Mouse (Mus musculus) megakaryocyte progenitor cell, adult 5-6 weeks (primary cell): Measurements from ENCODE around the gene Epha8. TPM values are rescaled to one million over a fixed set of nuclear protein-coding genes. Genes with fewer than 3 reads are reported as not detected.

Experiments used
- ATAC-seq: replicated peaks from 2 replicates; pipeline ENCODE4 v1.8.0; 2016; ENCODE audit warnings: mild to moderate bottlenecking, moderate TSS enrichment, inconsistent platforms; ENCODE audit not compliant: poor library complexity
- total RNA-seq, 2 experiments: library from RNA; stranded (forward) in 1 of 2; stranded (reverse) in 1 of 2; fragments of 157-497, 149-512 nt in 1 of 2; fragments of 200-1000 nt in 1 of 2; gene quantifications; 2 replicates each; pipeline versions ENCODE4 v1.2.3 to v1.2.4; 2015 to 2017

Epha8 gene
- total RNA-seq, 2 experiments from 2014 or later, result not detected

DNA sequence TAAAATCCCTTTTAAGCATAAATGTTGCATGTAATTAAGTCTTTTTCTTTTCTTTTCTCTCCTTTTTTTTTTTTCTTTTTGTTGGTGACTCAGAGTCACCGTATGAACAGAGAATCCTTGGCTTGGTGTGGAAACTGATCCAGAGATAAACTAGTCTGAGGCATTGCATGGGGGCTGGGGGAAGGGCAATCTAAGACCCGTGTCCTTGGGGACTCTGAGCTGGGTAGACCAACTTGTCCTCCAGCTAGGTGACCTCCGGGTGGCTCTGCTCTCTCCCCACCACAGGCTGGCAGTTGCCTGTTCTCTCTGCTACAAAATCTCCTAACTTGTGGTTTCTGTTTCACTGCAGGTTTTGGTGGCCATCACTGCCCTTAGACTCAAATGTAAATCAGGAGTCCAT lies 3.5 kb upstream of the Epha8 start:
- no peak for ATAC-seq

- no peak for ATAC-seq
Observed at GRCm38 (mm10) chr4:136954562-136954961, 2.1 kb downstream of the Epha8 start.

GRCm38 (mm10) chr4:136949266-136949989 lies 7.2 kb downstream of the Epha8 start:
- ATAC-seq, result no peak

DNA sequence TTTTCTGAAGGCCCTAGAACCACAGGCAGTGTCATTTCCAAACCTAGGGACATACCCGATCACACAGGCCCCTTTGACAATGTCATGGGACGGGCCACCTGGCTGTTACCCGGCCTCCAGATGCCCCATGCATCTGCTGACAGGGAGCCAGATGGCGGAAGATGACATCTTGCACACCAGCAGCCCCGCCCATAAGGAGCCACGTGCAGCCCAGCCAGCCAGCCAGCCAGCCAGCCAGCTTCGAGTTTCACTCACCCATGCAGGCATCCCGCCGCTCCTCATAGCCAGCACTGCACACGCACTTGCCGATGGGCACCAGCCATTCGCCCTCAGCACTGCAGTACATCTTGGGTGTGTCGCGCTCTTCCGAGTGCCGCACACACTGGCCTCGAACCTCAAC lies 11.2 kb downstream of the Epha8 start:
- ATAC-seq, result no peak

GRCm38 (mm10) chr4:136944558-136945350 lies 11.9 kb downstream of the Epha8 start:
- no peak for ATAC-seq

GRCm38 (mm10) chr4:136943175-136943574 lies 13.4 kb downstream of the Epha8 start:
- ATAC-seq, result no peak

DNA sequence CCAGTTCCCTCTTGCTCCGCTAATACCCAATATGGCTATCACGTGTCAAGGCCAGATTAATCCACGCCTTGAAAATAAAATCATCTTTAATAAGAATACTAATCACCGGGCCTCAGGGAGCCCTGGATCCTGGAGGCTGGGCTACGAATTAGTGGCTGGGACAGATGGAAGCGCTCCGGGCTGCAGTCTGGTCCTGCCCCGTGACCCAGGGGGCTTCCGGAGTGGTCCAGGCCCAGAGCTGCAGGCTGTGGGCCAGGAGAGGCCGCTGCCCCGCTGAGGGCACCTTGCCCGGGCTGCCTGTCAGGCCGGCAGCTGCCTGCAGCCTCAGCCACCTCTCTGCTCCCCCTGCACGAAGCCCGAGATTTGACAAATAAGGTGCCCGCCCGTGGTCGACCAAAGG lies 13.9 kb downstream of the Epha8 start:
- no peak for ATAC-seq

- no peak for ATAC-seq
Observed at GRCm38 (mm10) chr4:136937935-136938334, 18.7 kb downstream of the Epha8 start.

- no peak for ATAC-seq
Observed at GRCm38 (mm10) chr4:136937344-136937743, 19.3 kb downstream of the Epha8 start.

DNA sequence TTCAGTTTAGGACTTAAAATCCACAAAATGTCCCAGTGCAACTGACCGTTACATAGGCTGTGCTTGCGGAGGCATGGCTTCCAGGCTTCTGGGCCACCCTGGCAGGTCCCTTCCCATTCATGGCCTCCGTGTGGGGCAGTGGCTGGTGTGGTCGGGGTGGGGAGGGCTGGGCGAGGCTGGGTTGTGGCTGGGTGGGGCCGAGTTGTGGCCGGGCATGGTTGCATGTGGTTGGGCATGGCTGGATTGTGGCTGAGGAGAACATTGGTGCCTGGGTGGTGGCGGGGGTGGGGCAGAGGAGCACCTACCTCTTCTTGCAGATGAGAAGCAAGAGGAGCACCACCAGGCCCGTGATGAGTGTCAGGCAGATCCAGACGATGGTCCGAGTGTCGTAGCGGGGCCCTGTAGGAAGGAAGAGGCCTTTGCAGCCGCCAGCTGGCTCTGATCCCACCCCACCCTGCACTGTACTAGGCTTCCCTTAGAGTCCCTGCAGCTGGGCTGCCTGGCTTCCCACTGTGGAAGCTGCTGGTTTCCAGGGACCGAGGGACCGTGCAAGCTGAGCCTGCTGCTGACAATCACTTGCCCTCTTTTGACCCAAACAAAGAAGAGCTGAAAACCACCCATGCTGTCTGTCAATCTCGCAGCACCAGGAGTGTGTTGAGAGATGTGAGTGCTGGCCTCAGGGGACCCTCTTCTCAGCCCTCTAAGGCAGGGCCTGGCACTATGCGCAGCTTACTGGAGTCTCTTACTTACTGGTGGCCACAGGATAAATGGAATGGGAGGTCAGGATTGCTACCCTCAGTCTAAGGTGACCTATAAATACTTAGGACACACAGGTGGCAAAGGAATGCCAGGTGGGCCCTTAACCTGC lies 21.6 kb downstream of the Epha8 start:
- no peak for ATAC-seq

DNA sequence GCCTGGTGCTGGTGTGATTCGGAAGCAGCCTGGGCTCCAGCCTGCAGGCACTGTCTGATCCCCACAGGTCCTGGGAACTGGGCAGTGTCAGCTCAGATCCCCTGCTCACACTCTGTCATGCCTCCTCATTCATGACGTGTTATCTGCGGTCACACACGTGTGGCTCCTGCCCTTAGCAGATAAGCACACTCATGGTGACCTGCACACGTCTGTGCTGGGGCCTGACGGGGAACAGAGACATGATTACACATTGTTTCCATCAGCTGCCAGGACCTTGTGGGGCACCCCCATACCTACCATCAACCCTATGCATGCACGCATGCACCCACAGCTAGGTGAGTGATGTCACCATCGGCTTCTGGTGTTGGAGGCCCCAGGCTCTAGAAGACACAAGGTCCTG lies 26.1 kb downstream of the Epha8 start:
- peak; percentile 66 for ATAC-seq

- ATAC-seq, result no peak
Observed at GRCm38 (mm10) chr4:136928928-136929327, 27.7 kb downstream of the Epha8 start.

DNA sequence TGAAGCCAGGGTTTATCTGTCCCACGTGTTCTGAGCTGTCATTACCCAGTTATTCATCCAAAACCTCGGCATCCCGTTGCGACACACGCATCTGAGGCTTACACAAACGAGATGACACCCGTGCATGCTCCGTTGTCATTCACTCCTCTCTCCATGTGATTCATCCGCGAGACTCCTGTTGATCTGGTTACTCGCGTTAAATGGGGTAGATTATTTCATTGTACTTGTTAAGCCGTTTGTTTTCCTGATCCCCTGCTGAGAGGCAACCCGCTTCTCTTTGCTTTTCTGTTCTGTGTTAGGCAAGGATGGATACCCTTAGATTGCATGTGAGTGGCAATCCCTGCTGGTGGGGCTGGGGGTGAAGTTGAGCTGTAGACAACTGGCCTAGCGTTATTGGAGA lies 30.8 kb downstream of the Epha8 start:
- ATAC-seq, result no peak

DNA sequence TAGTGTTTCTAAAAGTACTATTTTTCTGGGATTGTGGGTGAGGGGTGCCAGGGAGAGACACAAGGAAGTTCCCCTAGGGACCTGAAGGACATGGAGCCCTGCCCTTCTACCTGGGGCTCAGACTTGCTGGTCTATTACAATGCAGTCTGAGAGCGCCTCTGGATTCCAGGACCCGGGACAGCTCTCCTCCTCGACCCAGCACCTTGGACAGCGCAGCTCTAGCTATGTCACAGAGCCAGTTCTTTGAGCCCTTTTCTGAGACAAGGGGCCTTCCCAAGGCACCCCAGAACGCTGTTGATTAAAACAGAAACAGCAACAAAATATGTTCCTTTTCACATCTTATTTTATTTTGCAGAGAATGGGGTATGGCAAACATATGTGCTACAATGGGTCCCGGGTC lies 32.1 kb downstream of the Epha8 start:
- ATAC-seq, result peak; percentile 83

- ATAC-seq, result no peak
Observed at GRCm38 (mm10) chr4:136919526-136919925, 37.1 kb downstream of the Epha8 start.

DNA sequence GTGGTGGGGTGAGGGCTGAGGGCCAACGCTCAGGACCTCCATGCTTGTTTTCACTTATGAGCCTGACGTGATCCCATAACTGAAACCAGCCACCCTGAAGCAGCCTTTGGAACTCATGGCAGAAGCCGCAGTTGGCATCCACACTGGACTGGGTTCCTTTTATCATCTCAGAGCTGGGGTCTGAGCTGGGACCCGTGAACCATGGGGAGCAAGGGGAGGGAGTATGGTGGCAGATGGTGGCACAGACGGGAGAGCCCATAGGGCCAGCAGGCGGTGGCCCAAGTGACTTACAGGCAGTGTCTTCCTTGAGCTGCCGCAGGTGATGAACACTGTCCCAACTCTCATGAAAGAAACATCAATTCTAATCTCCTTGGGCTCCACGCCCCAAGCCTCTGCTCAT lies 37.8 kb downstream of the Epha8 start:
- no peak for ATAC-seq

DNA sequence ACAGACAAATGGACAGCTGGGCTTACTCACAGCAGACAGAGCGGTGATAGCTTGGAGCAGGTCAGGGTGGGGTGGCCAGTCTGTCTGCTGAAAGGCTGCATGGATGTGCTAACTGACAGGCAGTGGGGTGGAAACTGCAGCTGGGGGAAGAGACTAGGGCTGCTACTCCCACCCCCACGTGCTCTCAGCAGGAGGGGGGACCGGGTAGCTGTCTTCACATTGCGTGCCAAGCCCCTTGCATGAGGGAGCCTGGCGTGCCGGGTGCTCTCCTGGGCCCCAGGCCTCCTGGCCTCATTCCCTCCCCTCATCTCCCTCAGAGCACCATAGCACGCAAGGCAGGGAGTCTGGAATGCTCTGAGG lies 39.5 kb downstream of the Epha8 start:
- ATAC-seq, result no peak

GRCm38 (mm10) chr4:136916359-136917164 lies 40.1 kb downstream of the Epha8 start:
- ATAC-seq, result no peak

GRCm38 (mm10) chr4:136912841-136913240 lies 43.8 kb downstream of the Epha8 start:
- no peak for ATAC-seq

- no peak for ATAC-seq
Observed at GRCm38 (mm10) chr4:136911804-136912203, 44.8 kb downstream of the Epha8 start.

DNA sequence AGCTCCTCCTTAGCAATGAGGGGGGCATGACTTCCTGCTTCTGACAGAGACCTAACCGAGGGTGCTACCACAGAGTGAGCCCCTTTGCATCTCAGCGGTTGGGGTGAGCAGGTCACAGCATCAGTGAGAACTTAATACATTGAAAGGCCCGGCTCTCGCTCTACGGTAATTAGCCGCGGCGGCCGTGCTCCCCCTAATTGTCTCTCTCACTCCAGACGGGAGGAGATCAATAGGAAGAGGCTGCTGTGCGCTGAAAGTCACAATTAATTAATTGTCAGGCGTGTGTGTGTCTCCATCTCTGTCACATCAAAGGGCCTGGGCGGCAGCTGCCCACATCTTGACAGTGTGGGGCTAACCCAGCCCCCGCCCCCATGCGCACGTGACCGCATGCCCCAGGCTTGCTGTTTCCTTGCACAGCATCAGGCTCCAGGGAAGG lies 45.4 kb downstream of the Epha8 start:
- ATAC-seq, result no peak
